Mouse (Mus musculus) limb, embryonic 13.5 days (tissue): Measurements from ENCODE around the gene Slc29a1. TPM values are rescaled to one million over a fixed set of nuclear protein-coding genes. Genes with fewer than 3 reads are reported as not detected.

Experiments used
- ATAC-seq: fragments of 200-750 bp; cut with Nextera tagmentation; 2 replicates; pipeline ENCODE4 v1.8.0; 2017; ENCODE audit warnings: low read depth, moderate number of reproducible peaks, moderate TSS enrichment; ENCODE audit not compliant: low FRiP score
- H3K27ac ChIP-seq: fragments of 300-500 bp; sonication (generic); 2 replicates; pipeline ENCODE4 v1.5.1; 2015; ENCODE audit warnings: inconsistent platforms, mild to moderate bottlenecking, moderate library complexity
- H3K27me3 ChIP-seq: fragments of 300-500 bp; sonication (generic); 2 replicates; pipeline ENCODE4 v1.6.1; 2015; ENCODE audit warnings: mild to moderate bottlenecking, inconsistent platforms
- H3K36me3 ChIP-seq: fragments of 300-500 bp; sonication (generic); 2 replicates; pipeline ENCODE4 v1.6.1; 2015; ENCODE audit warnings: inconsistent platforms, mild to moderate bottlenecking, moderate library complexity
- H3K4me1 ChIP-seq: fragments of 300-500 bp; sonication (generic); 2 replicates; pipeline ENCODE4 v1.6.1; 2015; ENCODE audit warnings: inconsistent platforms
- H3K4me2 ChIP-seq: fragments of 300-500 bp; sonication (generic); replicated peaks from 2 replicates; pipeline ENCODE4 v1.6.1; 2015; ENCODE audit warnings: inconsistent platforms, mild to moderate bottlenecking, moderate library complexity
- H3K4me3 ChIP-seq: fragments of 300-500 bp; sonication (generic); 2 replicates; pipeline ENCODE4 v1.5.1; 2015; ENCODE audit warnings: moderate library complexity, mild to moderate bottlenecking, inconsistent platforms
- H3K9ac ChIP-seq: fragments of 300-500 bp; sonication (generic); 2 replicates; pipeline ENCODE4 v1.6.1; 2015; ENCODE audit warnings: mild to moderate bottlenecking, inconsistent platforms
- H3K9me3 ChIP-seq: fragments of 300-500 bp; sonication (generic); 2 replicates; pipeline ENCODE4 v1.6.1; 2016; ENCODE audit warnings: inconsistent platforms
- WGBS: fragments of 180-500 bp; shearing (Covaris S2); methylation state at CpG from one replicate; pipeline ENCODE4 v1.1.7; 2015; 5-methylcytosine and 5-hydroxymethylcytosine counted together
- polyA plus RNA-seq: library from polyadenylated mRNA; unstranded; fragments of >200 nt; fragmentation: Nextera tagmentation; extraction: Ambion mirVana; gene quantifications from 2 replicates; pipeline ENCODE4 v1.2.1, GENCODE M21; 2015

Gene Slc29a1
- polyA plus RNA-seq, 1 experiment from 2014 or later, result 83.4 TPM

DNA sequence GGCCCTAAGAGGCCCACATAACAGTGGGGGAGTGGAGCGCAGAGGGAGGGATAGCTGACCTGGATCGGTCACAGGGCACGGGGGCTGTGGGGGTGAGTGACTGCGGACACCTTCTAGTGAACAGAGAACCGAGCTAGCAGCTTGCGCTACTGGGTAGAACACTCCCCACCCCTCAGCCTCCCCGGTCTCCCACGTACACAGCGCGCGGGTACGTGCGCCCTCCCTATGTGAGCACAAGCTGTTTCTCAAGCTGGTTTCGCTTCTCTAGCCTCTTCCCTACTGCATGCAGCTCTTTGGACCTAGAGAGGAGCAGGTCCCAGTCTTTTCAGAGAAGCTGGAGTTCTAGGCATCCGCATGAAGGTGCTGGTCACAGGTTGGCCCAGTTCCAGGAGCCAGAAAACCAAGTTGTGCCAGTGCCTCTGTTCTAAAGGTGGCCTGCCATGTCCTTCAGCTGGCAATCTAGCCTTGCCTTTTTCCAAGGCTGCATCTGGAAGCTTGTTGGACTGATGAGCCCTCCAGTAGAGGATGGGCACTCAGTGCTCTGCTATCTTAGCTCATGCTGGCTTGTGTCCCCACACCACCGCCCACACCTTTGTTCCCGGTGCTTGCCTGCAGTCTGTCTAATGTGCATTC lies 25.2 kb downstream of the Slc29a1 start:
- Histone ChIP-seq H3K9ac (peak overlapping the region; percentile 88), H3K9me3 (no peaks in the 10 kb centered on the region), H3K36me3 (peaks cover 25% of the 10 kb centered on the region), H3K4me1 (peaks cover 34% of the 10 kb centered on the region), H3K4me3 (peak overlapping the region; percentile 100), H3K27ac (peak overlapping the region; percentile 98), H3K27me3 (no peaks in the 10 kb centered on the region), H3K4me2 (peak overlapping the region; percentile 82)
- 4% methylated on average over 17 of the region's 17 CpGs for WGBS
- ATAC-seq, result peak; percentile 35

DNA sequence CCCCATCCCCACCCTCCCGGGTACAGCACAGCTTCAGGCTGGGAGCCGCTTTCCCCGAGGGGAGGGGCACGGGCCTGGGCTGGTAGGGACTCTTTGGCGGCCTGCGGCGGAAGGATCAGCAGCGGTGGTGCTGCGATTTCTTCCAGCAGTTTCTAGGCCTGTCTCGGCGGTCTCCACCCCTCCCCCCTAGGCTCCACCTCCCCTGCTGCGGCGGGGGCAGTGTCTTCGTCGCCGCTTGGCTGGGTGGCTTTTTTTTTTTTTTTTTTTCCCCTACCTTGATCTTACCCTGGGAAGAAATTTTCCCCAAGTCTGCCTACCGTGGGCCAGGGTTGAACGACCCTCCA lies 25.7 kb downstream of the Slc29a1 start:
- Histone ChIP-seq H3K27ac (peak overlapping the region; percentile 98), H3K36me3 (peaks cover 30% of the 10 kb centered on the region), H3K9me3 (no peaks in the 10 kb centered on the region), H3K4me2 (peak overlapping the region; percentile 82), H3K9ac (peak overlapping the region; percentile 88), H3K27me3 (no peaks in the 10 kb centered on the region), H3K4me1 (peaks cover 34% of the 10 kb centered on the region), H3K4me3 (peak overlapping the region; percentile 100)
- peak; percentile 63 for ATAC-seq
- 0% methylated on average over 18 of the region's 18 CpGs for WGBS

DNA sequence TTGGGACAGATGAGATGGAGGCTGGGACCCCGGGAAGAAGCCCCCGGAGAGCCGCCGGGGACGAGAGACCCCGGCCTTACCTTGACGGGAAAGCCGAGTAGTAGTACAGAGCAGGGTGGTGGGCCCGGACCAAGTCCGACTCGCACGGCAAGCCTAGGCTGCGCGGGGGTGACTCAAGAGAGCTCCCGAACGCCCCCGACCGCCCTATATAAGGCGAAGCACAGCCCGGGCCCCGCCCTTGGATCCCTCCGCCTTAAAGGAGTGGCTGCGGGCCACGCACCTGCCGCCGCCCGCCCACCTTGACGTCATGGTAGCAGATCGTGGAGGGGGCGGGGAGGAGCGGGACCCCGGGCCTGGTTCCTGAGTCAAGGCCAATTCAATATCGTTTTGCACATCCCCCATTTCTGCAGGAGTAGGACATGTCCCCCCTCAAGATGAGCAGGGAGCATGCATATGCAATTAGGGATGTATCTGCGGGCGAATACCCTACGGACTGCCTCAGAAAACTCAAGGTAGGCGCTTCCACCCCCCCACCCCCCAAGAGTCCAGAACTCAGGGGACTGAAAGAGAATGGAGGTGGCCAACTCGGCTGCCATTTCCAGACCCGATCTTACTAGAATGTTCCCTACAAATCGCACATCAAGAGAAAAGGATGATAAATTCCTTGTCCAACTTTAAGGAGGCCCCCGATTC lies 26.2 kb downstream of the Slc29a1 start, which contains the start of gene Hsp90ab1:
Gene Hsp90ab1, minus strand, starts transcription at position 185 of the 693 bp plus-strand sequence.
- no peaks in the 10 kb centered on the region for H3K9me3 ChIP-seq
- WGBS, result under 1% methylated on average over 41 of the region's 41 CpGs
- ATAC-seq, result peak; percentile 80
- peak within 1 kb of the TSS; percentile 99 for H3K9ac ChIP-seq
- no peaks in the 10 kb centered on the region for H3K27me3 ChIP-seq
- H3K36me3 ChIP-seq, result peaks cover 35% of the 10 kb centered on the region
- peak within 1 kb of the TSS; percentile 82 for H3K4me2 ChIP-seq
- H3K27ac ChIP-seq, result peak within 1 kb of the TSS; percentile 98
- peaks cover 34% of the 10 kb centered on the region for H3K4me1 ChIP-seq
- H3K4me3 ChIP-seq, result peak within 1 kb of the TSS; percentile 100

DNA sequence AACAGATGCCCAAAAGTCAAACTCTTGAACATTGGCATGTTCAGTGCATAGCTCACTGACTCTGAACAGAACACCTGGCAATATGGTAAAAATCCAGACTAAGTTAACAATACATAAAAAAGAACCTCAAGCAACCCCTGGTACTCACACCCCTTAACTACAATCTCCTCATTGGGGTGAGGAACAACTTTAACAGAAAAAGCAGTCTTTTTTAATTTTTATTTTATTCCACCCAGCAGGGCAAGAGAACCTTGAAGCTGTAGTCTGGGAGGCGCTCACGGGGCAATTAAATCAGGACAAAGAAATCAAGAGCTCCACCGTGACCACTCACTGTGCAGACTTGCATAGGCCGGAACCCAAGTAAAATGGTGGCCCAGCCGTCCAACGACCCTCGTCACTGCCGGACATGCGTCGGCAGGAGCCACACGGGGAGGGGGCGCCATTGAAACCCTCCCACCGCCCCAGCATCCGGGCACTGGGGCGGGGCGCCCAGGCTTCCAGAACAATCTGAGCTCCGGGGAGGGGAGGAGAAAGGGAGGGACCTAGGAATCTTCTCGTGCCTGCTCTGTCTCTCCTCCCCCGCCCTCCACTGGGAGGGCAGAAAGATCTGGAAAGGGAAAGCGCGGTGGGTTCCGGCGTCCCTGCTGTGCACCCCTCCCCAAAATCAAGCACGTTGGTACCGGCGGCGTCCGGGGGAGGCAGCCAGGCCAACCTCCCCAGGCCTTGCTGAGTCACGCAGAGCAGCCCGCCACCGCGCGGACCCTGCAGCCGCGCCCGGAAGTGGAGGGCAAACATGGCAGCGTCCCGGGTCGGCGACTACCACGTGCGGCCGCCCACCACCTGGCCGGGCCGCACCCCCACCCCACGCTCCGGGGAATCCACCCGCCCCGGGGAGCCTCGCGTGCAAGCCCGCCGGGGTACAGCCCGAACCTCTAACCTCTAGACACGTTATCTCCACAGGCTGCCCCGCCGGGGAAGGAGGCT lies 27.0 kb downstream of the Slc29a1 start:
- Histone ChIP-seq H3K4me3 (peak overlapping the region; percentile 100), H3K27me3 (no peaks in the 10 kb centered on the region), H3K4me2 (peak overlapping the region; percentile 82), H3K9me3 (no peaks in the 10 kb centered on the region), H3K9ac (peak overlapping the region; percentile 99), H3K4me1 (peaks cover 38% of the 10 kb centered on the region), H3K27ac (peak overlapping the region; percentile 96), H3K36me3 (peaks cover 44% of the 10 kb centered on the region)
- peak; percentile 44 for ATAC-seq
- WGBS, result under 1% methylated on average over 53 of the region's 57 CpGs

DNA sequence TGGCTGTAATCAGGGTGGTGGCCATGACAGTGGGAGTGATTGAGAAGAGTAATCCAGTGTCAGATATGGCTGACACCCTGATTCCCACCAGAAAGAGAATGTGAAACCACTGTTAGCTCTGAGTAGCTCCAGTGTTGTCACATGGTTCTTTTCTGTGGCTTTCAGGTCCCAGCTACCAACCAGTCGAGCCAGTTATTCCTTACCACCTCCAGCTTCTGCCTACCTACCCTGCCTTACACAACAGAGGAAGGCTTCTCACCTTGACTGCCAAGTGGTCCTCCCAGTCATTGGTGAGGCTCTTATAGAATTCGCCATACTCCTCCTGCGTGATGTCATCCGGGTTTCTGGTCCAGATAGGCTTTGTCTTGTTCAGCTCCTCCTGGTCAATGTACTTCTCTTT lies 29.4 kb downstream of the Slc29a1 start:
- Histone ChIP-seq H3K27ac (no peak overlapping the region), H3K27me3 (no peaks in the 10 kb centered on the region), H3K4me3 (no peak overlapping the region), H3K4me2 (no peak overlapping the region), H3K9ac (no peak overlapping the region), H3K9me3 (no peaks in the 10 kb centered on the region), H3K36me3 (peaks cover 62% of the 10 kb centered on the region), H3K4me1 (peaks cover 59% of the 10 kb centered on the region)
- WGBS, result 83% methylated on average over 4 of the region's 4 CpGs
- no peak for ATAC-seq

DNA sequence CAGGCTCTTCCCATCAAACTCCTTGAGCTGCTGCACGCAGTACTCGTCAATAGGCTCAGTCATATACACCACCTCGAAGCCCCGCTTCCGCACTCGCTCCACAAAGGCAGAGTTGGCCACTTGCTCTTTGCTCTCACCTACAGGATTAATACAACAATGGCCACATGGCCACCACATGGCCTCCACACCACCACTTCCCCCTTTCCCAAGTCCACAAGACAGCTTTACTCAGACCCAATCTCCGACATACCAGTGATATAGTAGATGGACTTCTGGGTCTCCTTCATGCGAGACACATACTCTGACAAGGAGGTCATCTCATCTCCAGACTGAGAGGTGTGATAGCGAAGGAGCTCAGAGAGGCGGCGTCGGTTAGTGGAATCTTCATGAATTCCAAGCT lies 30.4 kb downstream of the Slc29a1 start:
- Histone ChIP-seq H3K9ac (no peak overlapping the region; the same call in 1 of the 2 replicates), H3K4me2 (no peak overlapping the region), H3K4me3 (no peak overlapping the region), H3K27ac (no peak overlapping the region), H3K9me3 (no peaks in the 10 kb centered on the region), H3K36me3 (peaks cover 62% of the 10 kb centered on the region), H3K27me3 (no peaks in the 10 kb centered on the region), H3K4me1 (peaks cover 58% of the 10 kb centered on the region)
- 87% methylated on average over 12 of the region's 12 CpGs for WGBS
- ATAC-seq, result no peak

DNA sequence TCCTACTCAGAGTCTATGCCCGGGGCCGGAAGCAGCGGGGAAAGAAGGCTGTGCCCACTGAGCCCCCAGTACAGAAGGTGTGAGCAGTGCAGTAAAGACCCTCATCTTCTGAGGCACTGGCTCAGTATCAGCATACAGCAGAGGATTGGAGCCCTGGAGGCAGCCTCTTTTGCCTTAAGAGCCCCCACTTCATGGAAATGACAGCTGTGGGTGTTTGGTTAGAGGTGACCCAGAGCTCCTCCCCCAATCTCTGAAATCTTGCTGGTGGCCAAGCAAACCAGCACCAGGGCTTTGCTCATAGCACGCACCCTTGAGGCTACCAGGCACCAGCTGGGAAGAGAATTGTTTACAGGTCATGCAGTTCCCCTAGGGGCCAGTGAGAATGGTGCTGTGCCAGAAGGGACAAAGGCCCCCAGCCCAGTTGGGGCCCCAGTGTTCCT lies 32.2 kb downstream of the Slc29a1 start:
- Histone ChIP-seq H3K27ac (no peak overlapping the region), H3K4me2 (no peak overlapping the region), H3K36me3 (peaks cover 62% of the 10 kb centered on the region), H3K9ac (no peak overlapping the region), H3K4me1 (peaks cover 58% of the 10 kb centered on the region), H3K9me3 (no peaks in the 10 kb centered on the region), H3K4me3 (no peak overlapping the region), H3K27me3 (no peaks in the 10 kb centered on the region)
- WGBS, result 24% methylated on average over 4 of the region's 4 CpGs
- ATAC-seq, result no peak

DNA sequence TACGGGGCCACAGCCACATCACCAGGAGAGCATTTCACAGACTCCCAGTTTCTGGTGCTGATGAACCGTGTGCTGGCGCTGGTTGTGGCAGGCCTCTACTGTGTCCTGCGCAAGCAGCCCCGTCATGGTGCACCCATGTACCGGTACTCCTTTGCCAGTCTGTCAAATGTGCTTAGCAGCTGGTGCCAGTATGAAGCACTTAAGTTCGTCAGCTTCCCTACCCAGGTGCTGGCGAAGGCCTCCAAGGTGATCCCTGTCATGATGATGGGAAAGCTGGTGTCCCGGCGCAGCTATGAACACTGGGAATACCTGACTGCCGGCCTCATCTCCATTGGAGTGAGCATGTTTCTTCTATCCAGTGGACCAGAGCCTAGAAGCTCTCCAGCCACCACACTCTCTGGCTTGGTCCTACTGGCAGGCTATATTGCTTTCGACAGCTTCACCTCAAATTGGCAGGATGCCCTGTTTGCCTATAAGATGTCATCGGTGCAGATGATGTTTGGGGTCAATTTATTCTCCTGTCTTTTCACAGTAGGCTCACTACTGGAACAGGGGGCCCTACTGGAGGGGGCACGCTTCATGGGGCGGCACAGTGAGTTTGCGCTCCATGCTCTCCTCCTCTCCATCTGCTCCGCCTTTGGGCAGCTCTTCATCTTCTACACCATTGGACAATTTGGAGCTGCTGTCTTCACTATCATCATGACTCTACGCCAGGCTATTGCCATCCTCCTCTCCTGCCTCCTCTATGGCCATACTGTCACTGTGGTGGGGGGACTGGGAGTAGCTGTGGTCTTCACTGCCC lies 32.8 kb downstream of the Slc29a1 start:
- Histone ChIP-seq H3K4me2 (no peak overlapping the region), H3K36me3 (peaks cover 60% of the 10 kb centered on the region), H3K4me3 (peak overlapping the region; percentile 0; the same call in 1 of the 2 replicates), H3K9me3 (no peaks in the 10 kb centered on the region), H3K27ac (no peak overlapping the region), H3K9ac (no peak overlapping the region), H3K27me3 (no peaks in the 10 kb centered on the region), H3K4me1 (peaks cover 53% of the 10 kb centered on the region)
- WGBS, result 65% methylated on average over 18 of the region's 18 CpGs
- ATAC-seq, result no peak

DNA sequence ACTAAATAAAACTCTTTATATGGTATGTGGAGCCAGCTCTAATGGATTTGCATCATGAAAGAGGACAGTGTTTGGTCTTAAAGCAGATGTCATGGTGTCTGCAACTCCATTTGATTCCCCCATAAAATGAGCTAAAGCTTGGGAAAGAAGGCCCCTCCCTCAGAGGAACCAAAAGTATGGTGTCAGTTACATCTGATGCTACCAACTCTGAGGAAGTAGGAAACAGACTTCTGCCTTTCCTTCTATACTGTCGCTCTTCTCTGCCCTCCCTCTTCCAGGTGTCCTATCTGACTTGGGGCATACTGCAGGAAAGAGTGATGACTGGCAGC lies 33.4 kb downstream of the Slc29a1 start:
- peaks cover 54% of the 10 kb centered on the region for H3K36me3 ChIP-seq
- ATAC-seq, result no peak
- peak overlapping the region; percentile 0; the same call in 1 of the 2 replicates for H3K4me3 ChIP-seq
- no peaks in the 10 kb centered on the region for H3K27me3 ChIP-seq
- H3K27ac ChIP-seq, result no peak overlapping the region
- no peak overlapping the region for H3K4me2 ChIP-seq
- H3K9ac ChIP-seq, result no peak overlapping the region
- H3K9me3 ChIP-seq, result no peaks in the 10 kb centered on the region
- peaks cover 47% of the 10 kb centered on the region for H3K4me1 ChIP-seq
- WGBS, result 50% methylated on average over 1 of the region's 1 CpGs

DNA sequence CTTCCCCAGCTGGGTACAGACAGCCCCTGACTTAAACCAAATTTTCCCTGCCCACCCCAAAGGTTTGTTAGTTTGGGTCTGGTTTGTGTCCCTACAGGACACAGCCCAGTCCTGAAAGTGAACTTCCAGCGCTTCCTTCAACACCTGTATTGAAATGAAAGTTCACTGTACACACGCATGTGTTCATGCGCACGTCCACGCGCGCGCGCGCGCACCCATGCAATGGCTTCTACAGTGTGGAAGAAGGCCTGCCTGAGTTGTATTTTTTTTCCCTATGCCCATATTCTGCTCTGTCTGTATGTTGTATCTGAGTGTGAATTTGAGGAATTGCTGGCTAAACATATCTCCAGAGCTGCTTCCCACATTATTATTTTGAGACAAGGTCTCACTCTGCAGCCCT lies 34.3 kb downstream of the Slc29a1 start:
- Histone ChIP-seq H3K9ac (peak overlapping the region; percentile 92), H3K4me1 (peaks cover 38% of the 10 kb centered on the region), H3K4me3 (peak overlapping the region; percentile 86), H3K4me2 (peak overlapping the region; percentile 80), H3K27me3 (no peaks in the 10 kb centered on the region), H3K27ac (no peak overlapping the region), H3K9me3 (no peaks in the 10 kb centered on the region), H3K36me3 (peaks cover 45% of the 10 kb centered on the region)
- ATAC-seq, result no peak
- WGBS, result 94% methylated on average over 11 of the region's 11 CpGs

DNA sequence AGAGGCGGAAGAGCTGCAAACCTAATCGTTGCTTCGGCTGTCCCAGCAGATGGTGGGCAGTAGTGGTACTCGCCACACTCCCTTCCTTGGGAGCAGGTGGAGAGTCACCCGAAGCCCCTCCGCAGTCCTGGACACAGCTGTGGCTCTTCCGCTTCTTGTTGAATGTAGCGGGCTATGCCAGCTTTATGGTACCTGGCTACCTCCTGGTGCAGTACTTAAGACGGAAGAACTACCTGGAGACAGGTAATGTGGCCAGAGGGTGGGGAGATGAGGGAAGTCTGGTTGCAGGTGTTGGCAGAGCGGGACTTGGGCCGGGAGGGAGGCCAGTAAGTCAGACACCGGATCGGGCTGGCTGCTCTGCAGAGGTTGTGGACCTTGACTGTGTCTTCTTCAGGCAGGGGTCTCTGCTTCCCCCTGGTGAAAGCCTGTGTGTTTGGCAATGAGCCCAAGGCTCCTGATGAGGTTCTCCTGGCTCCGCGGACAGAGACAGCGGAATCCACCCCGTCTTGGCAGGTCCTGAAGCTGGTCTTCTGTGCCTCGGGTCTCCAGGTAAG lies 34.8 kb downstream of the Slc29a1 start:
- Histone ChIP-seq H3K36me3 (peaks cover 40% of the 10 kb centered on the region), H3K4me1 (peaks cover 35% of the 10 kb centered on the region)
- WGBS, result 11% methylated on average over 18 of the region's 18 CpGs

More for the DNA sequence above, 34.8 kb downstream of the Slc29a1 start:
- H3K9me3 ChIP-seq, result no peaks in the 10 kb centered on the region
- ATAC-seq, result no peak
- peak overlapping the region; percentile 86 for H3K4me3 ChIP-seq
- peak overlapping the region; percentile 84 for H3K27ac ChIP-seq
- H3K9ac ChIP-seq, result peak overlapping the region; percentile 92
- no peaks in the 10 kb centered on the region for H3K27me3 ChIP-seq
- H3K4me2 ChIP-seq, result peak overlapping the region; percentile 80
